Mouse (Mus musculus) mouse embryonic stem cell (cell line): ENCODE data around the gene Slc12a3.

Experiments used
- in situ Hi-C, 2 experiments: fragments of 300-500 bp; cut with MboI; formaldehyde crosslinking; loops; 1 replicate in 1 of 2; 3 replicates in 1 of 2; pipeline ENCODE4 v1.14.3; 2019 to 2020; ENCODE audit warnings: low sequenced_read_pairs in 2 of 2, low pct_unique_long_range_greater_than_20kb in 1 of 2, mixed read lengths in 1 of 2; ENCODE audit not compliant: unreplicated experiment in 1 of 2

Gene Slc12a3

DNA sequence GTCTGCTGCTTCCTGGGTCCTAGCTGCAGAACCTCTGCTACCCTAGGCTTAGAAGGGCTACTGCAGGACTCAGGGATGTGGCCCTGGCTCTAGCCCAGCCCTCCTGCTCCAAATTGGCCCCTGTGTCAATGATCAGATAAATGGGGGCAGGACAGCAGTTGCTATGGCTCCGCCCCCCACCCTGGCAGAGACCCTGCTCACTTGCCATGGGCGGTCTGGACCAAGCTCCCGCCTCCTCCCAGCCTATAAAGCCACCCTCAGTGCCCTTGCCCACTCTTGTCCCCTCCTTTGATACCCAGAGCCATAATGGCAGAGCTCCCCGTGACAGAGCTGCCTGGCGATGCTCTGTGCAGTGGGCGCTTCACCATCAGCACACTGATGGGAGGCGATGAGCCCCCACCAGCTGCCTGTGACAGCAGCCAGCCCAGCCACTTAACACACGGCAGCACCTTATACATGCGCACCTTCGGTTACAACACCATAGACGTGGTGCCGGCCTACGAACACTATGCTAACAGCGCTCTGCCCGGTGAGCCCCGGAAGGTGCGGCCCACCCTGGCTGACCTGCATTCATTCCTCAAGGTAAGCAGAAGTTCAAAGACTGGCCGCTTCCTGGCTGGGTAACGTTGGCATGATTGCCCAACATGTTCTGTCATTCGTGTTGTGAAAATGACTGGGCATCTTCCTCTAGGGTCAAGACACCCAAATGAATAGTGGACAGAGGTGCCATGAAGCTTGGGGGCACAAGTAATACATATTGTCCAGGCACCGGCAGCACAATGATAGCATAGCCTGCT is at the start of gene Slc12a3:
TSS of gene Slc12a3 (plus strand) at position 270 of the 797 bp plus-strand sequence.
- in situ Hi-C loops = no loop called here

DNA sequence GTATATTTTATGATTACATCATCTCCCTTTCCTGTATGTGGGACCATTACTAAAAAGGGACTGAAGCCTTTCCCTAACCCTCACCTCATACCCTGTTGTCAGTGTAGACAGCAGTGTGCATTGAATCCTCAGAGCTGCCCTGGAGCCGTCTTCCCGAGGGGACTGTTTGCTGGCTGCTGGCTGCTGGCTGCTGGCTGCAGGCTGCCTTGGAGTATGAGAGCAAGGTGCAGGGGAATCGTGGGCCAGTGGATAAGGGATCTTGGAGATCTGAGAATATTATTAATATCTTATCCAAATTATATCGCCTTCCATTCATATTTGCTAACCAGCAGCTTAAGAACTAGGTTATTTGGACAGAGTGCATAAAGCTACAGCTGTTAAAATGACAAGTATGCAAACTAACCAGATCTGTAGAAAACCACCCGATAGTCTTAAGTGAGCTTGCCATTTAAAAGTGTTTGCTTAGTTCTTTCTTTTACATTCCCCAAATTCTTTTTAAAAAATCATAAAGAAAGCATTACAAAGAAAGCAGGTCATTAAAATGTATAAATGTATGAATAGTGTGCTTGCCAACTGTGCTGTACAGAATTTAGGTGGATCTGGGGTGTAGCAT is 48.9 kb upstream of the Slc12a3 start:
- in situ Hi-C loops = no loop called here

- in situ Hi-C loops = no loop called here
These were observed 46.5 kb upstream of the Slc12a3 start for GRCm38 (mm10) chr8:94282453-94282985.

DNA sequence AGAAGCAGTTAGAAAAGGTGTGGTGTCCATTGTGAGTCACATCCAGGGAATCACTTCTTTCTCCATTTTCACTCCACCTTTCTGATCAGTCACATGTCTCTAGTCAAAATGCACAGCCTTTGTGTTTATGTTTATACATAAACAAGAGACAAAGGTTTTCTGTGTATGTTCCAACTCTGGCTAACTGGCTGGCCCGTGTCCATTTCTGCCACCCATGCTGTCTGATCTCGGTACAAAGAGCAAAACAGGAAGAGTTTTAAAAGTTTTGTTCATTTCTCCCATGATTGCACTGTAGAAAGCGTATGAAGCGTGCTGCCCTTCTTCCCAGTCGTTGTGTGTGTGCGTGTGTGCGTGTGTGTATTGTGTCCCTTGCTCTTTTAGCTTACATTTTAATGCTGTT is 44.8 kb upstream of the Slc12a3 start:
- in situ Hi-C loops = no loop called here

GRCm38 (mm10) chr8:94290606-94291005 is 38.4 kb upstream of the Slc12a3 start:
- in situ Hi-C loops = no loop called here

- in situ Hi-C loops = no loop called here
These were observed 36.9 kb upstream of the Slc12a3 start for GRCm38 (mm10) chr8:94292072-94292471.

- in situ Hi-C loops = no loop called here
These were observed 36.4 kb upstream of the Slc12a3 start for GRCm38 (mm10) chr8:94292626-94293025.

DNA sequence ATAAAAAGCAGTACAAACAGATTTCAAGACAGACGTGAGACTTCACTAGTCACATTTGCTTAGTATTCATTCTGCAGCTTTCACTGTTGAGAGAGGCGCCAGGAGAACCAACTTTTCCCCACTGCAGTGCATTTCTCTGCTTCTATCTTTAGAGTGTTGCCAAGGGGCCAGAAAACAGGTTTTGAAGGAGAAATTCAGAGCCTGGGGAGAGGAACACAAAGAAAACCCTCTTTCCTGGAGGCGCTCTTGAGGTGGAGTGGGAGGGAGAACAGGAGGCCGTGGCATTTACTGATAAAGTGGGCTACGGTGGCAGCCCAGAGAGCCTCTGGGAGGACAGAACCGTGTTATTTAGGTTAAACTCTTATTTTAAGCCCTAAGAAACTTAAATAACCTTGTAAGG is 33.3 kb upstream of the Slc12a3 start:
- in situ Hi-C loops = no loop called here

DNA sequence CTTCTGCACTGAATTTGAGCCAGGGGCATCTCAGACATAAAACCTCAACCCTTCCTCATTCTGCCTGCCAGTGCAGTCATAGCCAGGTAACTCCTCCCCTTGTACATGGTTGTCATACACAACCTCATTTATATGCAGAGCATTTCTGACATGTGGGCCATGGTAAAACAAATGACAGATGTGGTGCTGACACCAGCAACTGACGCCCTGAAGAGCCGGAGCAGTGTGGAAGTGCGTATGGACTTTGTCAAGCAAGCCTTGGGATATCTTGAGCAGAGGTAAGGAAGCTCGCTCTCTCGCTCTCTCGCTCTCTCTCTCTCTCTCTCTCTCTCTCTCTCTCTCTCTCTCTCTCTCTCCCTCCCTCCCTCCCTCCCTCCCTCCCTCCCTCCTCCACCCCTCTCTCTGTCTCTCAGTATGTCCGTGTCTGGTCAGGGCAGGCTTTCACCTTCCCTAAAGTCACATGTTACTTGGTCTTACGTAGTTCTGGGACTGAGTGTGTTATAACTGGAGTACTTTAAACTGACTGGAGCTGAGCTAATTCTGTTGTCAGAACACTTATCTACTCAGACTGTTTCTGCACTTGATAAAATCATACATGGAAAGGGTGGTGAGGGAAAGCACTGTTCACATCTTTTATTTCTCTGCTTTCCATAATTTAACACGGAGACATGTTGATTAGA is 32.5 kb upstream of the Slc12a3 start:
- in situ Hi-C loops = no loop called here

DNA sequence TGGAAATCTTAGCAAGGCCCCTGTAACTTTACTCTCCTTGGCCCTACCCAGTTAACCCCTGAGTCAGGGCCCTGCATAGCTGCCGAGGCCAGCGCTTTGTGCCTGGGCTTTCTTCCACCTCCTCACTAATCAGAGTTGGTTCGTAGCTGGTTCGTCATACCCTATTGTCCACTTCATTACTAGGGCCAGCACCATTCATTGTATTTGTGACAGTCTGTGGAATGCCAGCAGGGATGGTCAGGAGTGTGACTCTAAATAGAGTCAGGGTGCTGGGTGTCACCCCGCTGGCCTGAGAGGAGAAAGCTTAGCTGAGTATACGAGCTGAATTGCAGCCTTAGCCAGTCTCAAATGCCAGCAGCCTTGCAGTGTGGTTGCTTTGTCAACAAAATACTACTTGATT is 31.9 kb upstream of the Slc12a3 start:
- in situ Hi-C loops = no loop called here

- in situ Hi-C loops = no loop called here
These were observed 28.2 kb upstream of the Slc12a3 start for GRCm38 (mm10) chr8:94300809-94301208.

DNA sequence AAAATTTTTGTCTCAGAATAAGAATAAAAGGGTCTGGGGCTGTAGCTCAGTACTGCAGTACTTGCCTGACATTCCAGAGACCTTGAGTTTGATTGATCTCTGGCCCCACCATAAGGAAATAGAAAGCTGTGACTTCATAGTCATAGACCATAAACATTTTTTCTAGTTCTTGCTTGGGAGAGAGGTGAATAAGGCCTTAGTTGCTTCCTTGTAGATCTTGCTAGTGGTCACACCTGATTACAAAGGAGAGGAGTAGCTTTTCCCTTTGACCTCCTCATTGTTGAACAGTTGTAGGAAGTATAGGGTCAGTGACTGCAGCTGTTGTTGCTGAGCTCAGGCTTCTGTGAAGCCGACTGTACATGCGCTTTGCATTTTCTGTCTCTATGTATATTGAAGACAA is 24.6 kb upstream of the Slc12a3 start:
- in situ Hi-C loops = no loop called here

GRCm38 (mm10) chr8:94306989-94307513 is 21.9 kb upstream of the Slc12a3 start:
- in situ Hi-C loops = no loop called here

- in situ Hi-C loops = no loop called here
These were observed 21.3 kb upstream of the Slc12a3 start for GRCm38 (mm10) chr8:94307652-94308051.

GRCm38 (mm10) chr8:94314069-94314468 is 14.9 kb upstream of the Slc12a3 start:
- in situ Hi-C loops = no loop called here

DNA sequence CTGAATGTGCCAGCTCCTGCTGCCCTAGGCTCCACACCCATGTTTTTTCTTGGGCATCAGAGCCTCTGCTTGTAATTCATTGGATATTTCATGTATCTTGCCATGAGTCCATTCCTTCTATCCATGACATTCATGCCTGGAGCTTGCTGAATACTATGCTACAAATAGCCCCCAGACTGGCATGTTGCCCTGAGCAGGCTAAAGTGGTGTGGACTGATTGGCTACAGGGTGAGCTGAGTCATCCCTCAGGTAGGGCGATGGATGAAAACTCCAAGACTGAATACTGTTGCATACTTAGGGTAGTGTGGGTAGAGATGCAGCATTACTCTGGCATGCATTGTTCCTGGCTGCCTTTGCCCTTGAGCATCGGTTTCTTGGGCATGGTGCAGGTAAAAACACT is 11.8 kb upstream of the Slc12a3 start:
- in situ Hi-C loops = no loop called here

DNA sequence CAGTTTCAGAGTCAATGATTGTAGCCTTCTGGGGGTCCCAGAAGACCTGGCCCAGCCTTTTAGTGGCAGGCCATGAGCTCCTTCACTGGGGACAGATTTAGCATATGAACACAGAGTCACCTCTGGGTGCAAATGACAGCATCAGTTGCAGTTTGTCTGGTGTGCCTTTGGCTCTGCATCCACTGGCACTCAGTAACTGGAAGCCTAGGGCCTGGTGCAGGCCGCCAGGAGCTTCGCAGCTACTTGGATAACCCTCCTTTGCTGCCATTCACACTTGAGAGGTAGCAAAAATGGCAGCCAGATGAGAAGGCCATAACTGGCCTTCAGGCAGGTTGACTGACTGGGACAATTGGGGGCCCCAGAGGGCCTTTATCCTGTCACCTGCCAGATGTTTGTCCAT is 11.3 kb upstream of the Slc12a3 start:
- in situ Hi-C loops = no loop called here

DNA sequence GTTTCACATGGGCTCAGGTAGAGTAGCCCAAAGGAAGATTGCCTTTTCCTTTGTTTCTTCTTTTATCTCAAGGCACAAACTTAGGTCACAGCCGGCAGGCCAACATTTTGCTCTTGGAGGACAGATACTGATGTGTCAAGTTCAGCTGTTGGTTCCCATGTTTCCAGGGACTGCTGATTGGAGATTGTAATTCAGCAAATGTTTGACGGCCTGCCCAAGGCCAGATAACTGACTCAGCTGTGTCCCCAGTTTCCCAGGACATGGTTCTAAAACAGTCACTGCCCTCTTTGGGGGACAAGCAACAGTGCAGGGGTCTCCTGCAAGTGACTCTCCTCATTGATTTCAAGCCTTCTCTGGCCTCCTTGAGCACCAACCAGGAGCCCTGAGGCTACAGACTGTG is 9.0 kb upstream of the Slc12a3 start:
- in situ Hi-C loops = no loop called here

DNA sequence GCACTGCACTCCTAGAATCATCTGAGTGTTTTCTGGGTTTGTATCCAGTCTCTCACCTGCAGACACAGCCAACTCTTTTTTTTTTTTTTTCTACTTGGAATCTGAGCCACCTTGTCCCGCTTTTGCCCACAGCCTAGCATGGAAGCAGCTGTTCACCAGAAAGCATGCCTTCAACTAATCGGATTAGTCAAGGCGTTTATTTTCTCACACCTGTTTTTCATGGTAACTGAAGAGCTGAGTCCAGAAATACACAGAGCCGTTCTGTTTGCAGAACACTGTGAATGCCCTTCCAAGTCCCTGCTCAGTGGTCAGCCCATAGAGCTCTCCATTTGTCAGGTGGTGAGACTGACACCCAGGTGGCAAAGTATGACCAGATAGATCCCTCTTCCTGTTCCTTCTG is 6.9 kb upstream of the Slc12a3 start:
- in situ Hi-C loops = no loop called here
